In the genomic region with DNA sequence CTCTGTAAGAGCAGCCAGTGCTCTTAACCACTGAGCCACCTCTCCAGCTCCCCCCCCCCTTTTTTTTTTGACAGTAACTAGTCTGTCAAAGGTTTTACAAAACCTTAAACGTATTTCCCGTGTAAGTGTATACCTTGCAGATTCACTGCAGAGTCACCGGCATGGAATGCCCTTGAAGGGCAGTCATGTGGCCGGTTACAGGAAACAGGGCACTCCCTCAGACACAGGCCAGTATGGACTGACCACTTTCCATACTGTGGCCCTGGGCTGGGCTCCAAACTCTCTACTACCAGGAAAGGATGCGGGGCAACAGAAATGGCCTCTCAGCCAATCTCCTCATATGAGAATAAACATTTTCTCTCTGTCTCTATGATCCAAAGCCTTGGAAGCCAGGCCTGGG, we compare ENCODE assay signal across 30 mouse cellular contexts. TPM values are rescaled to one million over a fixed set of nuclear protein-coding genes. Genes with fewer than 3 reads are reported as not detected.
A peak's percentile ranks its signal among the peaks of the same experiment; 100 is the strongest.
DNase-seq lines count a peak whose midpoint lies in the region; ATAC-seq and TF ChIP-seq lines count a peak whose summit lies in the region.
"Had no signal": no experiment of that assay in that cellular context is flagged by ENCODE, and none has a peak within 500 bp of the region (broad histone marks: within the 10 kb centered on the region; RNA-seq: fewer than 3 reads in every experiment).

No protein-coding gene starts in this region.

- no peak overlapping the region for H3K4me3 ChIP-seq in lung, postnatal 0 days (ENCODE audit: low read depth, low read length)
- H3K4me3 ChIP-seq in stomach, postnatal 0 days (ENCODE audit: low read depth, low read length): no peak overlapping the region
- no peak overlapping the region for H3K4me3 ChIP-seq in heart, embryonic 10.5 days
- H3K4me3 ChIP-seq: embryonic facial prominence, embryonic 13.5 days; embryonic facial prominence, embryonic 15.5 days; erythroblast, embryonic 14.5 days; forebrain, embryonic 10.5 days; forebrain, embryonic 12.5 days had no signal

- no peaks in the 10 kb centered on the region for H3K36me3 ChIP-seq in lung, postnatal 0 days (ENCODE audit: insufficient read depth, low read length)
- H3K36me3 ChIP-seq in stomach, postnatal 0 days (ENCODE audit: control insufficient read depth, insufficient read depth, low read length): no peaks in the 10 kb centered on the region
- H3K36me3 ChIP-seq in heart, embryonic 10.5 days: no peaks in the 10 kb centered on the region
- H3K36me3 ChIP-seq: embryonic facial prominence, embryonic 13.5 days; embryonic facial prominence, embryonic 15.5 days; forebrain, embryonic 10.5 days; forebrain, embryonic 12.5 days; G1E had no signal

- H3K27me3 ChIP-seq in lung, postnatal 0 days (replicated peaks; ENCODE audit: insufficient read depth, low read length): no peaks in the 10 kb centered on the region
- no peaks in the 10 kb centered on the region for H3K27me3 ChIP-seq in stomach, postnatal 0 days (ENCODE audit: control insufficient read depth, insufficient read depth, low read length)
- H3K27me3 ChIP-seq in heart, embryonic 10.5 days (ENCODE audit: insufficient read depth, poor library complexity, severe bottlenecking): peaks cover 4% of the 10 kb centered on the region; the same call in 1 of the 2 replicates
- H3K27me3 ChIP-seq: CH12.LX; embryonic facial prominence, embryonic 13.5 days; embryonic facial prominence, embryonic 15.5 days had no signal

- peak; percentile 80 for ATAC-seq in lung, postnatal 0 days
- no peak for ATAC-seq in stomach, postnatal 0 days (ENCODE audit: low FRiP score, low TSS enrichment)
- ATAC-seq: CD4-positive, CD25-positive, alpha-beta regulatory T cell, adult 4 months; forebrain, embryonic 14.5 days; forebrain, embryonic 16.5 days had no signal

- H3K9me3 ChIP-seq in lung, postnatal 0 days (ENCODE audit: low read length): no peaks in the 10 kb centered on the region
- H3K9me3 ChIP-seq in stomach, postnatal 0 days (ENCODE audit: control insufficient read depth, low read length): no peaks in the 10 kb centered on the region
- no peaks in the 10 kb centered on the region for H3K9me3 ChIP-seq in heart, embryonic 10.5 days
- H3K9me3 ChIP-seq: embryonic facial prominence, embryonic 13.5 days; embryonic facial prominence, embryonic 15.5 days; forebrain, embryonic 10.5 days; forebrain, embryonic 12.5 days; G1E had no signal

- 18% methylated on average over 5 of the region's 5 CpGs for WGBS in lung, postnatal 0 days
- WGBS in stomach, postnatal 0 days: 62% methylated on average over 5 of the region's 5 CpGs
- whole genome bisulfite sequencing in heart, embryonic 10.5 days: 58% methylated on average over 5 of the region's 5 CpGs

- no peak overlapping the region for H3K27ac ChIP-seq in lung, postnatal 0 days (ENCODE audit: low read length)
- H3K27ac ChIP-seq in stomach, postnatal 0 days (replicated peaks): no peak overlapping the region
- no peak overlapping the region for H3K27ac ChIP-seq in heart, embryonic 10.5 days
- H3K27ac ChIP-seq: embryonic facial prominence, embryonic 13.5 days; embryonic facial prominence, embryonic 15.5 days; forebrain, embryonic 10.5 days; forebrain, embryonic 12.5 days had no signal

- DNase-seq in lung, postnatal 0 days (ENCODE audit: low spot score): peak; percentile 80
- DNase-seq in lung, adult 18-20 months: no peak
- DNase-seq in NIH3T3 (ENCODE audit: low read depth): peak; percentile 20
- peak; percentile 37 for DNase-seq in stomach, postnatal 0 days (ENCODE audit: low spot score)
- DNase-seq in heart, embryonic 10.5 days (ENCODE audit: low spot score): no peak
- no peak for DNase-seq in gastrocnemius, postnatal 25 days
- DNase-seq: adrenal gland, adult 2 months; adrenal gland, postnatal 10 days; adrenal gland, postnatal 25 days; cerebellum, adult 11 months; cerebellum, adult 18-20 months; cerebellum, adult 8-10 months; cerebellum, adult 9-11 months; cerebellum, postnatal 14 days; cerebellum, postnatal 36 days; embryo, embryonic 11 days had no signal

- H3K9ac ChIP-seq in lung, postnatal 0 days (replicated peaks; ENCODE audit: low read depth): no peak overlapping the region
- no peak overlapping the region for H3K9ac ChIP-seq in stomach, postnatal 0 days (ENCODE audit: low read length)
- H3K9ac ChIP-seq: embryonic facial prominence, embryonic 13.5 days; embryonic facial prominence, embryonic 15.5 days; forebrain, embryonic 12.5 days had no signal

- TF ChIP-seq CTCF in lung, postnatal 0 days (IDR thresholded peaks at IDR 0.05): no peak
- TF ChIP-seq CTCF in stomach, postnatal 0 days (IDR thresholded peaks at IDR 0.05; ENCODE audit: low read depth): no peak

- H3K4me1 ChIP-seq in lung, postnatal 0 days (ENCODE audit: insufficient read depth, low read depth, low read length): peaks cover 12% of the 10 kb centered on the region
- H3K4me1 ChIP-seq in stomach, postnatal 0 days (replicated peaks; ENCODE audit: control insufficient read depth, insufficient read depth): peaks cover 6% of the 10 kb centered on the region; the same call in 1 of the 2 replicates
- H3K4me1 ChIP-seq in heart, embryonic 10.5 days: peaks cover 36% of the 10 kb centered on the region
- H3K4me1 ChIP-seq: forebrain, embryonic 12.5 days had no signal

- H3K4me2 ChIP-seq in lung, postnatal 0 days (replicated peaks; ENCODE audit: low read depth, low read length): no peak overlapping the region
- H3K4me2 ChIP-seq in stomach, postnatal 0 days (replicated peaks; ENCODE audit: low read depth): no peak overlapping the region
- H3K4me2 ChIP-seq: embryonic facial prominence, embryonic 13.5 days; embryonic facial prominence, embryonic 15.5 days; forebrain, embryonic 12.5 days had no signal

- peak; percentile 86 for TF ChIP-seq EP300 in lung, postnatal 0 days (IDR thresholded peaks at IDR 0.05)
- no peak for TF ChIP-seq EP300 in stomach, postnatal 0 days (optimal IDR thresholded peaks at IDR 0.05)

RNA-seq across cellular contexts. Expression of a gene that starts 8.8 kb away (rescaled TPM):
- polyA plus RNA-seq in lung, postnatal 0 days (2015; fragmentation: Nextera tagmentation; extraction: Ambion mirVana): 28.2 and 29.2 TPM in 2 replicates
- 43.8 and 51.6 TPM in 2 replicates for polyA plus RNA-seq in stomach, postnatal 0 days (2015; fragmentation: Nextera tagmentation; extraction: Ambion mirVana)
- 2.8 and 6.9 TPM in 2 replicates for polyA plus RNA-seq in heart, embryonic 10.5 days (2016; fragmentation: Nextera tagmentation; extraction: Ambion mirVana)
- total RNA-seq in gastrocnemius, postnatal 25 days (2021): not detected
- total RNA-seq: adrenal gland, adult 2 months; adrenal gland, postnatal 25 days; common myeloid progenitor, adult 5-6 weeks had no signal
- polyA plus RNA-seq: adrenal gland, adult 2 months; erythroblast, embryonic 14.5 days; forebrain, embryonic 14.5 days; forebrain, embryonic 16.5 days; G1E had no signal

RNA-seq across cellular contexts. Expression of a gene that starts 23.3 kb away (rescaled TPM):
- polyA plus RNA-seq in lung, postnatal 0 days (2015; fragmentation: Nextera tagmentation; extraction: Ambion mirVana): 33.7 and 35.5 TPM in 2 replicates
- 9.4 and 10.2 TPM in 2 replicates for polyA plus RNA-seq in stomach, postnatal 0 days (2015; fragmentation: Nextera tagmentation; extraction: Ambion mirVana)
- 8.8 and 12.1 TPM in 2 replicates for polyA plus RNA-seq in heart, embryonic 10.5 days (2016; fragmentation: Nextera tagmentation; extraction: Ambion mirVana)
- 1 to 10 TPM; 4.0 to 5.2 TPM for total RNA-seq in gastrocnemius, postnatal 25 days (2021)

RNA-seq across cellular contexts. Expression of a gene that starts 30.5 kb away (rescaled TPM):
- 547 and 583 TPM in 2 replicates for polyA plus RNA-seq in lung, postnatal 0 days (2015; fragmentation: Nextera tagmentation; extraction: Ambion mirVana)
- 15.4 and 16.2 TPM in 2 replicates for polyA plus RNA-seq in stomach, postnatal 0 days (2015; fragmentation: Nextera tagmentation; extraction: Ambion mirVana)
- 2.7 and 10.2 TPM in 2 replicates for polyA plus RNA-seq in heart, embryonic 10.5 days (2016; fragmentation: Nextera tagmentation; extraction: Ambion mirVana)
- under 1 TPM in 1 of 2 experiments, not detected in 1; 0.21 TPM for total RNA-seq in gastrocnemius, postnatal 25 days (2021)
- total RNA-seq: CH12.LX; common myeloid progenitor, adult 5-6 weeks; G1E had no signal
- polyA plus RNA-seq: CD4-positive, CD25-positive, alpha-beta regulatory T cell, adult 4 months had no signal

RNA-seq across cellular contexts. Expression of a gene that starts 40.2 kb away (rescaled TPM):
- 1.2 and 1.6 TPM in 2 replicates for polyA plus RNA-seq in lung, postnatal 0 days (2015; fragmentation: Nextera tagmentation; extraction: Ambion mirVana)
- 0.24 and 0.29 TPM in 2 replicates for polyA plus RNA-seq in stomach, postnatal 0 days (2015; fragmentation: Nextera tagmentation; extraction: Ambion mirVana)
- 6.1 and 8.5 TPM in 2 replicates for polyA plus RNA-seq in heart, embryonic 10.5 days (2016; fragmentation: Nextera tagmentation; extraction: Ambion mirVana)
- not detected for total RNA-seq in gastrocnemius, postnatal 25 days (2021)
- total RNA-seq: adrenal gland, adult 2 months; adrenal gland, postnatal 25 days; CH12.LX had no signal
- polyA plus RNA-seq: adrenal gland, adult 2 months; CD4-positive, CD25-positive, alpha-beta regulatory T cell, adult 4 months; embryonic facial prominence, embryonic 15.5 days; forebrain, embryonic 16.5 days; G1E had no signal

RNA-seq across cellular contexts. Expression of a gene that starts 49.0 kb away (rescaled TPM):
- not detected in 2 replicates for polyA plus RNA-seq in lung, postnatal 0 days (2015; fragmentation: Nextera tagmentation; extraction: Ambion mirVana)
- not detected in 2 replicates for polyA plus RNA-seq in stomach, postnatal 0 days (2015; fragmentation: Nextera tagmentation; extraction: Ambion mirVana)
- not detected in 2 replicates for polyA plus RNA-seq in heart, embryonic 10.5 days (2016; fragmentation: Nextera tagmentation; extraction: Ambion mirVana)
- not detected for total RNA-seq in gastrocnemius, postnatal 25 days (2021)
- total RNA-seq: adrenal gland, adult 2 months; adrenal gland, postnatal 10 days; adrenal gland, postnatal 25 days; adrenal gland, postnatal 4 days; CH12.LX; common myeloid progenitor, adult 5-6 weeks; G1E had no signal
- polyA plus RNA-seq: adrenal gland, adult 2 months; brain, embryonic 14.5 days; CD4-positive, CD25-positive, alpha-beta regulatory T cell, adult 4 months; embryonic facial prominence, embryonic 11.5 days; embryonic facial prominence, embryonic 13.5 days; embryonic facial prominence, embryonic 15.5 days; forebrain, embryonic 10.5 days; forebrain, embryonic 12.5 days; forebrain, embryonic 14.5 days; forebrain, embryonic 16.5 days; G1E had no signal

Comparison
In these comparisons a context has a peak if more than half of its experiments do, and no peak if none do; other contexts are left out.
1. DNase-seq: peak in lung, postnatal 0 days (single experiment), NIH3T3 (single experiment) and stomach, postnatal 0 days (single experiment); none in lung, adult 18-20 months (0 of 2), heart, embryonic 10.5 days (single experiment) and gastrocnemius, postnatal 25 days (single experiment).
2. RNA of a gene that starts 30.5 kb away (polyA plus RNA-seq): 547 to 583 TPM in lung, postnatal 0 days; 15.4 to 16.2 TPM in stomach, postnatal 0 days and 2.7 to 10.2 TPM in heart, embryonic 10.5 days; every median in the first group is over 10 times any median in the second.